Mouse (Mus musculus): ENCODE data around the gene Gm42688. TPM values are rescaled to one million over a fixed set of nuclear protein-coding genes. Genes with fewer than 3 reads are reported as not detected.

The Gm42688 gene
- total and polyA plus RNA-seq, 3 experiments, result 2.5 to 3.9 (median 2.9) TPM

DNA sequence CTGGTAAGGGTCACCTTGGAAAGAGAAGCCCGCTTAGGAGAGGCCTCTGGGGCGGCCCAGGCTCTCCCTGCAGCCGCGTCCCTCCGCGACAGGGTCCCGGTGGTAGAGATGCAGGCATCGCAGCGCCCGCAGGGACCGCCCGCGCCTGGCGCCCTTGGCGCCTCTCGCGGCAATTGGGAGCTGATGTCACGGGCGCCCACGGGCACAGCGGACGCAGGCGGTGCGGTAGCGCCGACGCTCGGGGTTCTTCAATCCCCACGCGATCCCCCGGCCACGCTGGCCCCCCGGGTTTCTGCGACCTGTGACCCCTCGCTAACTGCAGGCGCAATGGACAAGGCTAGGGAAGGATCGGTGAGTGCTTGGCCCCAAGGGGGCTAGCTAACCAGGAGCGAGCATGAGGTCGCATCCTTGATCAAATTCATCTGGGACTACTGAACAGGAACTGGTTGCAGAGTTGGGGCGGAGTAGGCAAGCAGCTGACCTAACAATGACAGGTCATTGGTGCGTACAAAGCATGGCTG is 40.9 kb downstream of the Gm42688 start:
- peaks cover 33% of the 10 kb centered on the region for H3K4me1 ChIP-seq (ENCODE audit: insufficient read depth, low read depth, low read length)
- H3K36me3 ChIP-seq (replicated peaks), result peaks cover 6% of the 10 kb centered on the region
- TF ChIP-seq CTCF (IDR thresholded peaks at IDR 0.05; ENCODE audit: low read depth, low read length) (no peak), GATA2 (IDR thresholded peaks at IDR 0.05; ENCODE audit: borderline replicate concordance, low read depth, low read length) (no peak), TAL1 (conservative IDR thresholded peaks at IDR 0.05; ENCODE audit: low read depth, low read length) (no peak)
- H3K27me3 ChIP-seq (ENCODE audit: insufficient read depth, low read length), result peaks cover 24% of the 10 kb centered on the region
- DNase-seq (ENCODE audit: low spot score) (no peak), ATAC-seq (ENCODE audit: extremely low read depth, insufficient number of reproducible peaks, low FRiP score, poor library complexity, severe bottlenecking) (no peak)
- H3K4me3 ChIP-seq (ENCODE audit: low read depth, low read length), result no peak overlapping the region
- H3K9me3 ChIP-seq (replicated peaks), result no peaks in the 10 kb centered on the region

DNA sequence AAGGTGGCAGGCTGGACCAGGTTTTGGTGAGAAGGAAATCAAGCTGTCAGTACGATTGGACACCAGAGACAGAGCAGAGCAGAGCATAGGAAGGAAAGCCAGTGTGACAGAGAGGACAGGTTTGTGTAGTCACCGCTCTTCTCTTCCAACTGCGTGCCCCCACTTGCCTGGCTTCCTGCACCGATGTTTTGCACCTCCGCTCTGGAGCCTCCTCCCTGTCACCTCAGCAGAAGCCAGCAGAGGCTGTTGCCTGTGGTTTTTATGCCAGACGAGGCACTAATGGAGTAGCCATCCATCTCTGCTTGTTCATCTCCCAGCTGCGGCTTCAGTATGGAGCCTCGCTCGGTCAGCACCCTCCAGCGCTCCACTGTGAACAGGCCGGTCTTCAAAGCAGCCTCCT is 41.5 kb downstream of the Gm42688 start:
- Histone ChIP-seq H3K4me1 (ENCODE audit: insufficient read depth, low read depth, low read length) (peaks cover 28% of the 10 kb centered on the region), H3K9me3 (replicated peaks) (no peaks in the 10 kb centered on the region), H3K27me3 (ENCODE audit: insufficient read depth, low read length) (peaks cover 26% of the 10 kb centered on the region), H3K36me3 (replicated peaks) (peaks cover 10% of the 10 kb centered on the region), H3K4me3 (ENCODE audit: low read depth, low read length) (no peak overlapping the region)
- DNase-seq (ENCODE audit: low spot score), result no peak
- no peak for TF ChIP-seq GATA2 (IDR thresholded peaks at IDR 0.05; ENCODE audit: borderline replicate concordance, low read depth, low read length)
- TF ChIP-seq GATA1 (IDR thresholded peaks at IDR 0.05; ENCODE audit: borderline replicate concordance, low read length), result no peak
- no peak for ATAC-seq (ENCODE audit: extremely low read depth, insufficient number of reproducible peaks, low FRiP score, poor library complexity, severe bottlenecking)

DNA sequence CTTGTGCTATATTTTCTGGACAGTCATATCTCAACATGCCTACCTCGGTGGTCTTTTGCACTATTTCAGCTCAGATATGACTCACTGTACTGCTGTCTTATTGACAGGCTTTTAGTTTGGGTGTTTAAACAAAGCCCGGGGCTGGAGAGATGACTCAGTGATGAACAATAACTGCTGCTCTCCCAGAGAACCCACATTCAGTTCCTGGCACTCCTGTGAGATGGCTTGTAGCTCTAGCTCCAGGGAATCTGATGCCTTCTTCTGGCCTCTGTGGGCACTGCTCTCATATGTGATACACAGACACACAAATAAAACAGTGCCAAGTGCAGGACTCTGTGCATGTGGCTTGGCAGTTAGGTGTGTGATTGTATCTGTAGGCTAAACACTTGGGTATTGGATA is 43.8 kb downstream of the Gm42688 start:
- Histone ChIP-seq H3K9me3 (replicated peaks) (no peaks in the 10 kb centered on the region), H3K4me1 (ENCODE audit: insufficient read depth, low read depth, low read length) (peaks cover 19% of the 10 kb centered on the region), H3K27me3 (ENCODE audit: insufficient read depth, low read length) (peaks cover 33% of the 10 kb centered on the region), H3K36me3 (replicated peaks) (peaks cover 11% of the 10 kb centered on the region), H3K4me3 (ENCODE audit: low read depth, low read length) (no peak overlapping the region)
- no peak for DNase-seq (ENCODE audit: low spot score)
- no peak for TF ChIP-seq TAL1 (conservative IDR thresholded peaks at IDR 0.05; ENCODE audit: low read depth, low read length)
- TF ChIP-seq CTCF (IDR thresholded peaks at IDR 0.05; ENCODE audit: low read depth, low read length), result no peak
- no peak for TF ChIP-seq GATA2 (IDR thresholded peaks at IDR 0.05; ENCODE audit: borderline replicate concordance, low read depth, low read length)
- TF ChIP-seq POLR2AphosphoS5 (IDR thresholded peaks at IDR 0.05; ENCODE audit: insufficient replicate concordance, low read depth, low read length), result no peak
- TF ChIP-seq GATA1 (IDR thresholded peaks at IDR 0.05; ENCODE audit: borderline replicate concordance, low read length), result no peak
- ATAC-seq (ENCODE audit: extremely low read depth, insufficient number of reproducible peaks, low FRiP score, poor library complexity, severe bottlenecking), result no peak

DNA sequence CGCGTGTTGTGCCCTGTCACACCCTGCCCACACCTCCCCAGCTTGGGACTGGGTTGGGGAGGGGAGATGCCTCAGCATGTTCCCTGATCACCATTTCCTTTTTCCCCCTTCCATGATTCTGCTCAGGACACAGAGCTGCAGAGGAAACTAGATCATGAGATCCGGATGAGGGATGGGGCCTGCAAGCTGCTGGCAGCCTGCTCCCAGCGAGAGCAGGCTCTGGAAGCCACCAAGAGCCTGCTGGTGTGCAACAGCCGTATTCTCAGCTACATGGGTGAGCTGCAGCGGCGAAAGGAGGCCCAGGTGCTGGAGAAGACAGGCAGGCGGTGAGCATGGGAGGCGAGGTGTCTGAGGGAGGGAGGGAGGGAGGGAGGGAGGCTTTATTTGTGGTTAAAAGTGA is 44.4 kb downstream of the Gm42688 start:
- DNase-seq (ENCODE audit: low spot score) (no peak), ATAC-seq (ENCODE audit: extremely low read depth, insufficient number of reproducible peaks, low FRiP score, poor library complexity, severe bottlenecking) (no peak)
- Histone ChIP-seq H3K9me3 (replicated peaks) (no peaks in the 10 kb centered on the region), H3K36me3 (replicated peaks) (peaks cover 11% of the 10 kb centered on the region), H3K4me1 (ENCODE audit: insufficient read depth, low read depth, low read length) (peaks cover 21% of the 10 kb centered on the region), H3K27me3 (ENCODE audit: insufficient read depth, low read length) (peaks cover 38% of the 10 kb centered on the region), H3K4me3 (ENCODE audit: low read depth, low read length) (no peak overlapping the region)
- TF ChIP-seq TAL1 (conservative IDR thresholded peaks at IDR 0.05; ENCODE audit: low read depth, low read length), result no peak
- TF ChIP-seq POLR2AphosphoS5 (IDR thresholded peaks at IDR 0.05; ENCODE audit: insufficient replicate concordance, low read depth, low read length), result no peak
- no peak for TF ChIP-seq CTCF (IDR thresholded peaks at IDR 0.05; ENCODE audit: low read depth, low read length)
- TF ChIP-seq GATA2 (IDR thresholded peaks at IDR 0.05; ENCODE audit: borderline replicate concordance, low read depth, low read length), result no peak
- no peak for TF ChIP-seq GATA1 (IDR thresholded peaks at IDR 0.05; ENCODE audit: borderline replicate concordance, low read length)

DNA sequence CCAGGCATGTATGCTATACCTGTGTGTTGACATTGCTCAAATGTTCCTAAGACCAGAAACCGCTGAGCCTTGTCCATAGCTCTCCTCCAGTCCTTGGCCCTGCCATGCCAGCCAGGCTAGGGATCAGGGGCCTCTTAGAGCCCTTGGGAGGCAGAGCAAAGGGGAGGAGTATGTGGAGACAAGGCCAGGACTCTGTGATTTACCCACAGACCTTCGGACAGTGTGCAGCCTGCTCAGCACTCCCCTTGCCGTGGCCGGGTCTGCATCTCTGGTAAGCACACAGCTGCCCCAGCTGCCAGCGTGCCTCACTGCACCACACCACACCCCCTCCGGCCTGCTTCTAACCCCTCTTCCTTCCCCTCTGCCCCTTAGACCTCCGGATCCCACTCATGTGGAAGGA is 45.9 kb downstream of the Gm42688 start:
- DNase-seq (ENCODE audit: low spot score), result no peak

DNA sequence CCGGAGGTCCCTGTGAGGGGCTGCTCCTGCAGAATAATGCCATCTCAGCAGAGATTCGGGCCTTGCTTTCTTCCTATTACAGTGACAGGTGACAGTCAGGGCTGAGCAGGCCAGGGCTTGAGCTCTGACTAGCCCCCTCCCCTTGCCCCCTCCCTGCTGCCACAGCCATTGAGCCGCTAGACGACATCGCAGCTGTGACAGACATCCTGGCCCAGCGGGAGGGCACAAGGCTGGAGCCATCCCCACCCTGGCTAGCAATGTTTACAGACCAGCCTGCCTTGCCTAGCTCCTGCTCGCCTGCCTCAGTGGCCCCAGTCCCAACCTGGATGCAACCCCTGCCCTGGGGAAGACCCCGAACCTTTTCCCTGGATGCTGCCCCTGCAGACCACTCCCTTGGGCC is 50.3 kb downstream of the Gm42688 start:
- H3K36me3 ChIP-seq (replicated peaks), result peaks cover 11% of the 10 kb centered on the region
- H3K4me1 ChIP-seq (ENCODE audit: insufficient read depth, low read depth, low read length), result peaks cover 33% of the 10 kb centered on the region
- TF ChIP-seq CTCF (IDR thresholded peaks at IDR 0.05; ENCODE audit: low read depth, low read length) (no peak), TAL1 (conservative IDR thresholded peaks at IDR 0.05; ENCODE audit: low read depth, low read length) (no peak), POLR2AphosphoS5 (IDR thresholded peaks at IDR 0.05; ENCODE audit: insufficient replicate concordance, low read depth, low read length) (no peak), GATA1 (IDR thresholded peaks at IDR 0.05; ENCODE audit: borderline replicate concordance, low read length) (no peak), GATA2 (IDR thresholded peaks at IDR 0.05; ENCODE audit: borderline replicate concordance, low read depth, low read length) (no peak)
- no peak for DNase-seq (ENCODE audit: low spot score)
- H3K27me3 ChIP-seq (ENCODE audit: insufficient read depth, low read length), result peaks cover 79% of the 10 kb centered on the region
- H3K9me3 ChIP-seq (replicated peaks), result no peaks in the 10 kb centered on the region
- no peak for ATAC-seq (ENCODE audit: extremely low read depth, insufficient number of reproducible peaks, low FRiP score, poor library complexity, severe bottlenecking)
- no peak overlapping the region for H3K4me3 ChIP-seq (ENCODE audit: low read depth, low read length)

More for the DNA sequence above, 45.9 kb downstream of the Gm42688 start:
- ATAC-seq (ENCODE audit: extremely low read depth, insufficient number of reproducible peaks, low FRiP score, poor library complexity, severe bottlenecking), result no peak
- Histone ChIP-seq H3K4me1 (ENCODE audit: insufficient read depth, low read depth, low read length) (peaks cover 27% of the 10 kb centered on the region), H3K9me3 (replicated peaks) (no peaks in the 10 kb centered on the region), H3K4me3 (ENCODE audit: low read depth, low read length) (no peak overlapping the region), H3K27me3 (ENCODE audit: insufficient read depth, low read length) (peaks cover 49% of the 10 kb centered on the region), H3K36me3 (replicated peaks) (peaks cover 11% of the 10 kb centered on the region)
- TF ChIP-seq CTCF (IDR thresholded peaks at IDR 0.05; ENCODE audit: low read depth, low read length), result no peak
- no peak for TF ChIP-seq POLR2AphosphoS5 (IDR thresholded peaks at IDR 0.05; ENCODE audit: insufficient replicate concordance, low read depth, low read length)
- TF ChIP-seq GATA2 (IDR thresholded peaks at IDR 0.05; ENCODE audit: borderline replicate concordance, low read depth, low read length), result no peak
- no peak for TF ChIP-seq TAL1 (conservative IDR thresholded peaks at IDR 0.05; ENCODE audit: low read depth, low read length)
- TF ChIP-seq GATA1 (IDR thresholded peaks at IDR 0.05; ENCODE audit: borderline replicate concordance, low read length), result no peak

DNA sequence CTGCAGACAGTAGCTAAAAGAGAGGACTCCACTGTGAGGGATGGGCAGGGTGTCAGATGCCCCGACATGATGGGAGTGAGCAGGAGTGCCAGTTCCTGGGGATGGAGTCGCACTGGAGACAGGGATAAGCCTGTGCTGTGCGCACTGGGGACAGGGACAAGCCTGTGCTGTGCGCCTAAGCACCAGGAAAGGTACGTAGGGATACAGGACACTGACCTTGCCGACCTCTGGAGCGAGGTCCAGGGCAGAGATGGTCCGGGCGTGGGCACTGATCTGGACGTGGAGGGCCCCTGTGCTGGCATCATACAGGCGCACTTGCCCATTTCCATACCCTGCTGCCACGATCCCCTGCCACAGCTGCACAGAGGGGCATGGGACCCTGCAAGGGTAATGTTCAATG is 51.6 kb downstream of the Gm42688 start:
- Histone ChIP-seq H3K27me3 (ENCODE audit: insufficient read depth, low read length) (peaks cover 70% of the 10 kb centered on the region), H3K4me3 (ENCODE audit: low read depth, low read length) (no peak overlapping the region), H3K4me1 (ENCODE audit: insufficient read depth, low read depth, low read length) (peaks cover 26% of the 10 kb centered on the region), H3K36me3 (replicated peaks) (peaks cover 2% of the 10 kb centered on the region), H3K9me3 (replicated peaks) (no peaks in the 10 kb centered on the region)
- DNase-seq (ENCODE audit: low spot score) (no peak), ATAC-seq (ENCODE audit: extremely low read depth, insufficient number of reproducible peaks, low FRiP score, poor library complexity, severe bottlenecking) (no peak)
- no peak for TF ChIP-seq GATA1 (IDR thresholded peaks at IDR 0.05; ENCODE audit: borderline replicate concordance, low read length)
- TF ChIP-seq GATA2 (IDR thresholded peaks at IDR 0.05; ENCODE audit: borderline replicate concordance, low read depth, low read length), result no peak
- no peak for TF ChIP-seq CTCF (IDR thresholded peaks at IDR 0.05; ENCODE audit: low read depth, low read length)
- TF ChIP-seq TAL1 (conservative IDR thresholded peaks at IDR 0.05; ENCODE audit: low read depth, low read length), result no peak
- no peak for TF ChIP-seq POLR2AphosphoS5 (IDR thresholded peaks at IDR 0.05; ENCODE audit: insufficient replicate concordance, low read depth, low read length)

Data from G1E (cell line).